Mouse (Mus musculus) brown adipose tissue, adult 24 weeks (tissue): ENCODE measurements around the gene Rsph6a. TPM values are rescaled to one million over a fixed set of nuclear protein-coding genes. Genes with fewer than 3 reads are reported as not detected.

ENCODE experiments used
- H3K27ac ChIP-seq: fragments of 200-500 bp; replicated peaks from 2 replicates; pipeline ENCODE4 v1.5.1; 2012; ENCODE audit warnings: low read depth, mild to moderate bottlenecking, low read length
- H3K4me1 ChIP-seq: fragments of 200-500 bp; 2 replicates; pipeline ENCODE4 v1.6.1; 2012; ENCODE audit warnings: low read length, mixed read lengths; ENCODE audit not compliant: control insufficient read depth, insufficient read depth, insufficient read length
- H3K4me3 ChIP-seq: fragments of 200-500 bp; 2 replicates; pipeline ENCODE4 v1.5.1; 2012; ENCODE audit warnings: low read depth, mild to moderate bottlenecking, low read length, moderate library complexity; ENCODE audit not compliant: insufficient read depth
- polyA plus RNA-seq: library from polyadenylated mRNA; stranded (reverse); fragments of >200 nt; gene quantifications from 2 replicates; pipeline ENCODE4 v1.2.4, GENCODE M21; 2012; ENCODE audit not compliant: missing spikeins, insufficient read depth, insufficient read length

Gene Rsph6a
- polyA plus RNA-seq, 1 experiment = not detected

DNA sequence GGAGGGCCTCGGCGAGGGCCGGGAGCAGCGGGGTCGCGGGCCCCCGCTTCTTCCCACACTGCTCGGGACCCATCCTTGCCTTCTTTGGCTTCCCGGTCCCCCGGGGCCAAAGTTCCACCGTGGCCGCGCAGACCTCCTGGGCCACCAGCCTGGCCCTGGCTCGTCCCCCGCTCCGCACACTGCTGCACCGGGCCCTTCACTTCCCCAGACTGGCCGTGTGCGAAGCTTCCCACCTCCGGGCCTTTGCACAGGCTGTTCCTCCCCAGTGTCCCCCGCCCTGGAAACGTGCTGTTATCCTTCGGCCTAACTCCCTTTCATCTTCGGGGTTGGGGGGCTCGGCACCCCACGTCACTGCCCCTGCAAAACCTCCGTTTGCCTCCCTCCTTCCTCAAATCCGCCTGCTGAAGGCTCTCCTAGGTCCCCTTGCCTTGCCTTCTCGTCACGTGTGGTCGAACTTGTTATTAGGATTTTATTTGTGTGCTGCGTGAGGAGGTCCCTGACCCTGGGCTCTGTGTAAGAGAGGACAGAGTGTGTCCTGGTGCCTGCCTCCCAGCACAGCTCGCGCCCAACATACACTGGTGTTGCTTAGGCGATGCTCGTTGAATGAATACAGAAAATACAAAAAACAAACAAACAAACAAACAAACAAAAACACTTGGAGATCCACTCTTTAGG is 29.8 kb upstream of the Rsph6a start:
- peaks cover 2% of the 10 kb centered on the region; the same call in 1 of the 2 replicates for H3K4me1 ChIP-seq
- H3K4me3 ChIP-seq = peak overlapping the region; percentile 91
- no peak overlapping the region for H3K27ac ChIP-seq

DNA sequence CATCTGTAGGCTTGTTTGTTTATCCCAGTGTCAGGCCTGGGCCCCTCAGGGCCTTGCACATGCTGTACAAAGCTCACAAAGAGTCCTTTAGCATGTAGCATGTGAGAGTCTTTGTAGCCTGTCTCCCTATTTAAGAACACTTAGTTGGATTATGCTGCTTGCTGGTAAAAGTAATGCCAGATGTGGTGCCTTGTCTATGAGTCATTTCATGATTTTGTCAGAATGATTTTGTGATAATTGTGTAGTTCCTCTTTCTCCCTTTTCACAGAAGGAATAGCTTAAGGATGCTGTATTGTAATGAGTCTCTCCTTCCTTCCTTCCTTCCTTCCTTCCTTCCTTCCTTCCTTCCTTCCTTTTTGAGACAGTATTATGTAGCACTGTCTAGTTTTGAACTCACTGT is 26.4 kb upstream of the Rsph6a start:
- Histone ChIP-seq H3K4me1 (peaks cover 2% of the 10 kb centered on the region; the same call in 1 of the 2 replicates), H3K4me3 (no peak overlapping the region), H3K27ac (no peak overlapping the region)

DNA sequence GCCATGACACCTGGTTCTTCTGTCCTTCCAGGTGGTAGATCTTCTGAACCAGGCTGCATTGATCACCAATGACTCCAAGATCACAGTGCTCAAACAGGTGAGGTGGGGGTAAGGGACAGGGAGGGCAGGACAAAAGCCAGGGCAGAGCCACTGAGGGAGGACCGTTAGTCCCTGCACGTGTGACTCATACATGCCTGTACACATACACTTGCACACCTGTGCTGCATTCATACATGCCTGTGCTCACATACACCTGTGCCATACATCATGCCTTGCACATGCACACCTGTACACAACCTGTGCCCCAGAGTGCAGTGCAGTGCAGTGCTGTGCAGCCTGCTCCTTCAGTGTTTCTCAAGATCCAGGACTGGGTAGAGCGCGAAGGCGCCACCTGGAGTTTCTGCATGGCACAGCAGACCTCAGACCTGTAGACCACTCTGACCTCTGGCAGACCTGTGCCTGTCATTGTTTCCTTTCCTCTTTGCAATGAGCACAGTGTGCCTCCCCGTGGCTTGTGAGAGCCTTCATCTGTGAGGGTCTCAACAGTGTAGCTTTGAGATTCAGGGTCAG is 25.3 kb upstream of the Rsph6a start:
- Histone ChIP-seq H3K4me3 (no peak overlapping the region), H3K4me1 (peaks cover 2% of the 10 kb centered on the region; the same call in 1 of the 2 replicates), H3K27ac (no peak overlapping the region)

DNA sequence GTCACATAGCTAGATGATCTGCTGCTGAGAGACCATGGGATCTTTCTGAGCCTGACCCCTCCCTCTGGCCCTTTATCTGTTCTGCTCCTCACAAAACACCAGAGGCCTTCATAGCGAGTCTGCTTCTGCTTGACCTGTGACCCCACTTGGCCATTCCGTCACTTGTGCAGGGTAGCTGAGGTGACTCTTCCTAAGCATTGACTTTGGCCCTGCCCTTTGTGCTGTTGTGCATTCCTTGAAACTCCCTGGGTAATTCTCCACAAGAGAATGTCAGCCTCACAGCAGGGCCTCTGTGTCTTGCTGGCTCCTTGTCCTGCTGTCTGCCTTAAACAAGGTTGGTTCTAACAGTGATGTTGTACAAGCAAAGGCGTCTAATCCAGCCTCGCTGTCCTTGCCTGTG is 22.8 kb upstream of the Rsph6a start:
- Histone ChIP-seq H3K4me3 (no peak overlapping the region), H3K4me1 (0 out of 2 replicates have a peak, but pooled peaks cover 2% of the 10 kb centered on the region), H3K27ac (peak overlapping the region; percentile 73)

DNA sequence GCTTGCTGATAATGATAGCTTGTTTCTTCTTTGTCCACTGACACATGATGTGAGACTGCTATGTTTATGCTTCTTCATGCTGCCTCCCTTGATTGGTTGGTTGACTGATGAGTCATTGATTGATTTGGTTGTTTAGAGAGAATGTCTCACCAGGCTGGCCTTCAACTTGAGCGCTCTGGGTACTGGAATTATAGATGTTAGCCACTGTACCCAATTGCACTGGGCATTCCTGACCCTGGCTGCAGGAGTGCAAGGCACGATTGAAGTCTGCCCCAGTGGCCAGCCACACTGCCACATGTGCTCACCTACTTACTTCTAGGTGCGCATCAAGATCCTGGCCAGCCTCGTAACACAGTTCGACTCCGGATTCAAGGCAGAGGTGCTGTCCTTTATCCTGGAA is 9.9 kb upstream of the Rsph6a start:
- Histone ChIP-seq H3K4me3 (no peak overlapping the region), H3K27ac (no peak overlapping the region), H3K4me1 (no peaks in the 10 kb centered on the region)

DNA sequence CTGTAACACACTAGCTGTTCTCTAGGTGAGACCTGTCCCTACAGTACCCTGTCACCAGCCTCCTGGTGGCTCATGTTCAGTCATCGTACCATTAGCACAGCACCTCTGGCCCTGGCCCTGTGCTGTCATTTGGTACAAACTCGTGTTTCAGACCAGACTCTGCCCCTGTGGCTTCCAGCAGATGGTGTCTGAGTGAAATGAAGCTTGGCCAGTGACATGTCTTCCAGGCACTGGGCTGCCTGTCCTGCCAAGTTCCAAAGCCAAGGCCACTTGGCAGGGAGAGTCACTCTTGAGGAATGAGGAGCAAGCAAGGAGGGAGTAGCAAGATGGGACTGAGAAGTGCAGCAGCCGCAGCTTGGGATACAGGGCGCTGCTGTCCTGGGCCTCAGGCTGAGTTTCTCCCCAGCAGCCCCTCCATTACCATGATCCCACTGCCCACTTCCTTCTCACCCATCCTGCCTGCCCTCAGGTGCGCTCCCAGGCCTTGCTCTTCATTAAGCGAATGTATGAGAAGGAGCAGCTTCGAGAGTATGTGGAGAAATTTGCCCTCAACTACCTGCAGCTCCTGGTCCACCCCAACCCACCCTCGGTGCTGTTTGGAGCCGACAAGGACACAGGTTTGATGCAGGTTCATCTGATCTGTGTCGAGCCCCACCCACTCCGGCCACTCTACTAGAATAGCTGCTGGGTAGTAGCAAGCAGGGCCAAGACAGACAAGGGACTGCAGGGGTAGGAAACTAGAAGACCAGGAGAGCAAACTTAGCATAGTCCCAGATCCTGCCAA is 8.0 kb upstream of the Rsph6a start:
- Histone ChIP-seq H3K4me1 (0 out of 2 replicates have a peak, but pooled peaks cover 3% of the 10 kb centered on the region), H3K27ac (no peak overlapping the region), H3K4me3 (no peak overlapping the region)

DNA sequence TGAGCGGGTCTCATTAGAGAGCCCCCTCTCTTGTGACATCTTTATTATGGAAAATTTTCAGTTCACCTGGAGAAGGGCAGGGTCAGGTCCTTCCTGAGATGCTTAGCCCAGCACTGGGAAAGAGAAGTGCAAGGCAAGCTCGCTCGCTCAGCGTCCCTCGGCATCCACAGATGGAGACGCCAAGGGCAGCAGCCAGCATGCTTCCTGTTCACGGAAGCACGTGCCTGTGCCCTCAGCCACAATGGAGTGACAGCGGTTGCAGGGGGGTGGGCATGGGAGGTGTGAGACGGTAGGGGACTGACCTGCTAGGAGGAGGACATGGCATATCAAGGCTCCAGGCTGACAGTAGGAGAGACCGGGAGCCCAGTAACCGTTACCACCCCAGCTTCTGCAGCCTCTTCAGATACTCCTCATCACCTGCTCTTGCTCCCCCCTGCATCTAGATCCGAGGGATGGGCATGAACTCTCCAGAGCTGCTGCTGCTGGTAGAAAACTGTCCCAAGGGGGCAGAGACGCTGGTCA is 6.4 kb upstream of the Rsph6a start:
- Histone ChIP-seq H3K4me3 (no peak overlapping the region), H3K27ac (no peak overlapping the region), H3K4me1 (0 out of 2 replicates have a peak, but pooled peaks cover 3% of the 10 kb centered on the region)

DNA sequence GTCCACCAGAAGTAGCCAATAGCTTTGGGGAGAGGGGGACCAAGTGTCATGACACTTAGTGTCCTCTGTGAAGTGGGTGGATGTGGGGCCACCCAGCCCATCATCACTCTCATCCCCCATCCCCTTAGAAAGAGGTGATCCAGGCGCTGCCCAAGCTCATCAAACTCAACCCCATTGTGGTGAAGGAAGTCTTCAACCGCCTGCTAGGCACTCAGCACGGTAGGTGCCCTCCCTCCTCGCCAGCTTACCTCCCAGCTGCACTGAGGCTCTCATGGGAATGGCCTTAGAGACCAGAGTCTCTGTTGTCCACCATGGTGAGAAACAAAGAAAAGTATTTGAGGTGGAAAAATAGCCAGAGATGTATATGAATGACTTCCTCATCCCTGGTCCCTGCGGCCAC is 5.2 kb upstream of the Rsph6a start:
- H3K27ac ChIP-seq = no peak overlapping the region
- H3K4me3 ChIP-seq = no peak overlapping the region
- H3K4me1 ChIP-seq = 0 out of 2 replicates have a peak, but pooled peaks cover 3% of the 10 kb centered on the region

DNA sequence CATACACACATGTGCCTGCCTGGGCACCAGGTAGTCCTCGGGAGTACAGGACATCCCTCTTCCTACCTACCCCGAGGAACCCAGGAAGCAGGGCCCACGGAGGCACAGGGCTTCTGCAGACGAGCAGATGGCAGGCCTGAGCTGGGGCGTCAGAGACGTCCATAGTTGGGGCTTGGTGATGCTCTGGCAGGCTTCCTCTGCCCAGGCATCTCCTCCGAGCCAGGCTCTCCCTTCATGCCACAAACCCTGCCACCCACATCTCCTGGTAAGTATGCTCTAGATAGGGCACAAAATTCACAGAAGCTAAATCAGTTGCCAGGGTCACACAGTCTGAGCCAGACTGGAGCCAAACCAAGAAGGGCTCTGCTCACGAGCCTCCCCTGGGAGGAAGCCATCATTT is 4.3 kb upstream of the Rsph6a start:
- H3K4me3 ChIP-seq = no peak overlapping the region
- H3K27ac ChIP-seq = no peak overlapping the region
- H3K4me1 ChIP-seq = 0 out of 2 replicates have a peak, but pooled peaks cover 3% of the 10 kb centered on the region

DNA sequence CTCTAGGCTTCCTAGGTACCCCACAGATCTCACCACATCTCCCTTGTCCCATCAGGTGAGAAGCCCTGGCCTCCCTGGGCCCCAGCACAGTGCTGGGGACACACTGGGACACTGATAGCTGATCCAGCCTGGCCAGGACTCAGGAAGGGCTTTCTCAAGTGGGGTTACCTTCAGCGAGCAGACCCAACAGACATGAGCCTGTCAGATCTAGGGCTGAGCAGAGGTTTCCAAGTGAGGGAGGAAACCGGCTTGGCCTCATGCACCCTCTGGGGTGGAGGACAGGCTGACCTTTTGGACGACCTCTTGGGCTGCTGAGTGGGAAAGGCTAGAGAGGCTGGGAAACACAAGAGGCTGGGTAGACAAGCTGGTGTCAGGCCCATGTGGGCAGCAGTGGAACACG is 3.3 kb upstream of the Rsph6a start:
- no peak overlapping the region for H3K27ac ChIP-seq
- H3K4me1 ChIP-seq = 0 out of 2 replicates have a peak, but pooled peaks cover 3% of the 10 kb centered on the region
- H3K4me3 ChIP-seq = no peak overlapping the region

DNA sequence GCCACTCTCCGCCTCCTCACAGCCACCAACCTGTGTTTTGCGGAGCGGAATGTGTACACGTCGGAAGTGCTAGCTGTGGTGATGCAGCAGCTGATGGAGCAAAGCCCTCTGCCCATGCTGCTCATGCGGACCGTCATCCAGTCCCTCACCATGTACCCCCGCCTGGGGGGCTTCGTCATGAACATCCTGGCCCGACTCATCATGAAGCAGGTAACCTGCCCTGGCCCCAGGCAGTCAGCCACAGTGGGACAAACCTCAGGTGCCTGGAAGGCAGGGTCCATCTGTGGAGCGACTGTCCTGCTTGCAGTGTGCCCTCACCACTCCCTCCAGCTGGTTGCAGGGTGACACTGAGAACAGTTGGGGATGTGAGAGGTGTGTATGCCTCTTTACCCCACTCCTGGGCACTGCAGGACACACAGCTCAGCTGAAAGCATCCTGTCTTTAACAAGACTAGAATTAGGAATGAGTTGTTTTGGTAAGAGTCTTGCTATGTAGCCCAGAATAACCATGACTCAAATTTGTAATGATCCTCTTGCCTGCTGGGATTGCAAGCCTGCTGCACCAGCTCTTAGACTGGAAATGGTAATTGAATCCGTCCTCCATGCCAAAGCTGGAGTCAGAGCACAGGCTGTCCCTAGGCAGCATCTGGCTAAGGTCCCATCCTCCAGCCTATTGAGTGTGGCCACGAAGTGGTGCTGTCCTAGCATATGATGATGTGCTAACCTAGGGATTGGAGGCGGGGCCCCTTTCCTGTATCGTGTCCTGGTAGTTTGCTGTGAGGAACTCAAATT is 1.9 kb upstream of the Rsph6a start:
- Histone ChIP-seq H3K27ac (no peak overlapping the region), H3K4me1 (0 out of 2 replicates have a peak, but pooled peaks cover 3% of the 10 kb centered on the region)

DNA sequence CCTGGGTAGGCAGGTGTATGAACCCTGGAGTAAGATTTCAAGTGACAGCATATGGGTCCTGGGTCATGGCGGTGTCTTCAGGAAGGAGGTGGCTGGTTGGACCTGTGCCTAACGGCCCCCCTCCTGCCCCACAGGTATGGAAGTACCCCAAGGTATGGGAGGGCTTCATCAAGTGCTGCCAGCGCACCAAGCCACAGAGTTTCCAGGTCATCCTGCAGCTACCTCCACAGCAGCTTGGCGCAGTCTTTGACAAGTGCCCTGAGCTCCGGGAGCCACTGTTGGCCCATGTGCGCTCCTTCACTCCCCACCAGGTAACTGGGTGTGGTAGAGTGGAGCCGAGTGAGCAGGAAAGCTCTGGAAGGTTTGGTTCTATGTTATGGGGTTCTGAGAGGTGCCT is 1.4 kb upstream of the Rsph6a start:
- Histone ChIP-seq H3K4me3 (no peak overlapping the region), H3K4me1 (0 out of 2 replicates have a peak, but pooled peaks cover 3% of the 10 kb centered on the region), H3K27ac (no peak overlapping the region)

More for the DNA sequence above, 1.9 kb upstream of the Rsph6a start:
- H3K4me3 ChIP-seq = no peak overlapping the region

DNA sequence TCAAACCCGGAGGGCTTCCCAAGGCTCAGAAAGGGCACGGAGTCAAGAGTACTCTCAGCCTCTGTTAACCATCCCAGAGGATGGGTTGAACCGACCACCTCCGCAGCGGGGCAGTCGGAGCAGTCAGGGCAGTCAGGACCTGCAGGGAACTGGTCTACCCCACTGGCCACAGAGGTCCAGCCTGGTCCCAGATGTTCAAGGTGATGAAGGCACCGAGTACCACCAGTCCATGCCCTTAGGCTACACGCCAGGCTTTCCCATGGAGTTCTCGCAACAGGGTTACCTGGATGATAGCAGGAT is 237 bp downstream of the Rsph6a start:
- no peak overlapping the region for H3K4me3 ChIP-seq
- no peak overlapping the region for H3K27ac ChIP-seq
- 0 out of 2 replicates have a peak, but pooled peaks cover 3% of the 10 kb centered on the region for H3K4me1 ChIP-seq

DNA sequence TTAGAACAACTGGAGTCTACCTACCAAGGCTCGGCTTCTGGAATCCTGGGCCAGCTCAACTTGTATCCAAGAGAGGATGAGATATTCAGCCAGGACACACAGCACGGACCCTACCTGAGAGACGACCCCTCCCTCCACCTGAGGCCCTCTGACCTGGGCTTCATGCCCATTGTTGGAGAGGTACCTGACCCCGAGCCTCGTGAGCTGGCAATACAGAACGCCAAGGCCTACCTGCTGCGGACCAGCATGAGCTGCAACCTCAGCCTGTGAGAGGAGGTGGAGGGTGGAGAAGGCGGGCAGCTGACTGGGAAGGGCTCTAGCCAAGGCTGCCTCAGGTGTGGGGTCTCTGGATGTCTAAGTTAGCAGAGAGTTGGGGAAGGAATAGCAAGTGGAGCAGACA is 618 bp downstream of the Rsph6a start:
- no peak overlapping the region for H3K4me3 ChIP-seq
- 0 out of 2 replicates have a peak, but pooled peaks cover 3% of the 10 kb centered on the region for H3K4me1 ChIP-seq
- H3K27ac ChIP-seq = no peak overlapping the region

DNA sequence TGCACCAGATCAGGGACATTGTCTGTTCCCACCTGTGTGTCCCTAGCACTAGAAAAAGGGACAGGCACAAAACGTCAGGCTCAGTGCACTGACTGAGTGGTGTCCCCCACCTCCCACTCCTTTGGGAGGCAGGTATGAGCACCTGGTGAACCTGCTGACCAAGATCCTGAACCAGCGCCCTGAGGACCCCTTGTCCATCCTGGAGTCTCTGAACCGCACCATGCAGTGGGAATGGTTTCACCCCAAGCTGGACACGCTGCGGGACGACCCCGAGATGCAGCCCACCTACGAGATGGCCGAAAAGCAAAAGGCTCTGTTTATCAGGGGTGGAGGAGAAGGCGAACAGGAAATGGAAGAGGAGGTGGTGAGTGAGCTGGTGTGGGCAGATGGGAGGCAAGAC is 2.9 kb downstream of the Rsph6a start:
- H3K4me1 ChIP-seq = no peaks in the 10 kb centered on the region
- H3K27ac ChIP-seq = no peak overlapping the region
- no peak overlapping the region for H3K4me3 ChIP-seq
